18 mouse cellular contexts compared by ENCODE assay signal in the genomic region with DNA sequence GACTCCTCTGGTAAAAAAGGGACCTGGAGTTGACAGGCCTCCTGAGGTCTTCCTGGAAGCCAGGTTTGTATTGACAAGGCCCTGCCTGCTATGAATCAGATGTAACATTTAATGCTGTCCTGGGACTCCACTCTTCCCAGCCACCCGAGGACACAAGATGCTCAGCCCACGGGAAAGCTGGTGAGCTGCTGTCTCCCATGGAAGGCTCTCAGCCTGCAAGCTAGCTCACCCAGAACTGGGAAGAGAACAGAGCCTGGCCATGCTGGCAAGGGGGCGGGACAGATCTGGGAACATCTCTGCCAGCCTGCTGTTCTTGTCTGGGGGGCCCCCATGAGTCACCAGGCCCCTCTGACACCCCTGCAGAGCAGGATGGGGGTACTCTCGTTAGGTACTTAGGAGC.
DNase-seq lines count a peak whose midpoint lies in the region; ATAC-seq and TF ChIP-seq lines count a peak whose summit lies in the region.
"Had no signal": no experiment of that assay in that cellular context is flagged by ENCODE, and none has a peak within 500 bp of the region (broad histone marks: within the 10 kb centered on the region; RNA-seq: fewer than 3 reads in every experiment).

No protein-coding gene starts in this region.

- no peak for ATAC-seq in erythroblast, adult 5-6 weeks (replicated peaks; ENCODE audit: low FRiP score, poor library complexity, severe bottlenecking)
- ATAC-seq: forebrain, embryonic 15.5 days; liver, postnatal 0 days had no signal

- intact Hi-C loops in left cerebral cortex, adult 2 months (cut with DNase I): no loop called here
- intact Hi-C loops in left cerebral cortex, postnatal 25 days (cut with DNase I): no loop called here

- H3K27ac ChIP-seq in left cerebral cortex, adult 2 months: peak overlapping the region; percentile 70
- H3K27ac ChIP-seq: forebrain, embryonic 15.5 days; hindbrain, embryonic 12.5 days; limb, embryonic 15.5 days had no signal

- no peak overlapping the region for H3K4me3 ChIP-seq in left cerebral cortex, adult 2 months
- H3K4me3 ChIP-seq: forebrain, embryonic 15.5 days; hindbrain, embryonic 12.5 days; limb, embryonic 15.5 days; megakaryocyte, embryonic 14.5 days had no signal

- peak; percentile 44 to 61 for DNase-seq in left cerebral cortex, adult 2 months (ENCODE audit: extremely low spot score in 1 of 2, low spot score in 2 of 2)
- DNase-seq in left cerebral cortex, adult 11 months (ENCODE audit: low spot score): no peak
- peak; percentile 71 for DNase-seq in layer of hippocampus, adult 9-10 months (ENCODE audit: low spot score)
- peak; percentile 62 to 91 for DNase-seq in left cerebral cortex, postnatal 25 days (ENCODE audit: low spot score in 2 of 2)
- DNase-seq in telencephalon, adult 2 months (ENCODE audit: low read depth, low spot score): peak; percentile 80
- DNase-seq in testis, postnatal 10 days (ENCODE audit: low spot score): no peak
- DNase-seq in urinary bladder, postnatal 4 days (ENCODE audit: low spot score in 2 of 2): no peak
- DNase-seq: adrenal gland, adult 2 months; cerebellum, adult 18-20 months; gastrocnemius, postnatal 10 days; liver, postnatal 0 days; lung, postnatal 14 days; thymus, postnatal 14 days had no signal

- TF ChIP-seq CTCF in left cerebral cortex, adult 2 months (IDR thresholded peaks at IDR 0.05): no peak

Comparison
In these comparisons a context has a peak if more than half of its experiments do, and no peak if none do; other contexts are left out.
1. DNase-seq: peak in left cerebral cortex, adult 2 months (2 of 2), layer of hippocampus, adult 9-10 months (single experiment), left cerebral cortex, postnatal 25 days (2 of 2) and telencephalon, adult 2 months (single experiment); none in left cerebral cortex, adult 11 months (single experiment), testis, postnatal 10 days (single experiment) and urinary bladder, postnatal 4 days (0 of 2).